Mouse (Mus musculus) midbrain, embryonic 16.5 days (tissue): ENCODE measurements around the gene Cops2. TPM values are rescaled to one million over a fixed set of nuclear protein-coding genes. Genes with fewer than 3 reads are reported as not detected.

Experiments
- ATAC-seq: fragments of 200-750 bp; cut with Nextera tagmentation; 2 replicates; pipeline ENCODE4 v1.8.0; 2017; ENCODE audit warnings: moderate TSS enrichment
- H3K27ac ChIP-seq: fragments of 300-500 bp; sonication (generic); 2 replicates; pipeline ENCODE4 v1.5.1; 2014; ENCODE audit warnings: mild to moderate bottlenecking, low read length, mixed read lengths
- H3K27me3 ChIP-seq: fragments of 300-500 bp; sonication (generic); 2 replicates; pipeline ENCODE4 v1.6.1; 2014; ENCODE audit warnings: low read depth, low read length, mixed read lengths; ENCODE audit not compliant: control insufficient read depth, insufficient read depth
- H3K36me3 ChIP-seq: fragments of 300-500 bp; sonication (generic); 2 replicates; pipeline ENCODE4 v1.6.1; 2014; ENCODE audit warnings: mild to moderate bottlenecking, low read length, moderate library complexity, mixed read lengths; ENCODE audit not compliant: control insufficient read depth, insufficient read depth
- H3K4me1 ChIP-seq: fragments of 300-500 bp; sonication (generic); 2 replicates; pipeline ENCODE4 v1.6.1; 2014; ENCODE audit warnings: mild to moderate bottlenecking, low read length, mixed read lengths; ENCODE audit not compliant: control insufficient read depth, insufficient read depth
- H3K4me2 ChIP-seq: fragments of 300-500 bp; sonication (generic); 2 replicates; pipeline ENCODE4 v1.6.1; 2014; ENCODE audit warnings: mild to moderate bottlenecking, low read length, mixed read lengths
- H3K4me3 ChIP-seq: fragments of 300-500 bp; sonication (generic); 2 replicates; pipeline ENCODE4 v1.5.1; 2014; ENCODE audit warnings: low read depth, mild to moderate bottlenecking, low read length, moderate library complexity, mixed read lengths
- H3K9ac ChIP-seq: fragments of 300-500 bp; sonication (generic); 2 replicates; pipeline ENCODE4 v1.6.1; 2014; ENCODE audit warnings: low read depth, low read length, mixed read lengths
- H3K9me3 ChIP-seq: fragments of 300-500 bp; sonication (generic); replicated peaks from 2 replicates; pipeline ENCODE4 v1.6.1; 2014; ENCODE audit warnings: mild to moderate bottlenecking, low read length, mixed read lengths; ENCODE audit not compliant: control insufficient read depth, poor library complexity, severe bottlenecking
- WGBS: fragments of 180-500 bp; shearing (Covaris S2); extraction: QIAGEN DNeasy Blood & Tissue Kit; methylation state at CpG from one replicate; pipeline ENCODE4 v1.1.7; 2014; 5-methylcytosine and 5-hydroxymethylcytosine counted together
- polyA plus RNA-seq: library from polyadenylated mRNA; unstranded; fragments of >200 nt; fragmentation: Nextera tagmentation; extraction: Ambion mirVana; gene quantifications from 2 replicates; pipeline ENCODE4 v1.2.1, GENCODE M21; 2015

The Cops2 gene
- polyA plus RNA-seq, 1 experiment from 2014 or later, result 60.0 TPM

DNA sequence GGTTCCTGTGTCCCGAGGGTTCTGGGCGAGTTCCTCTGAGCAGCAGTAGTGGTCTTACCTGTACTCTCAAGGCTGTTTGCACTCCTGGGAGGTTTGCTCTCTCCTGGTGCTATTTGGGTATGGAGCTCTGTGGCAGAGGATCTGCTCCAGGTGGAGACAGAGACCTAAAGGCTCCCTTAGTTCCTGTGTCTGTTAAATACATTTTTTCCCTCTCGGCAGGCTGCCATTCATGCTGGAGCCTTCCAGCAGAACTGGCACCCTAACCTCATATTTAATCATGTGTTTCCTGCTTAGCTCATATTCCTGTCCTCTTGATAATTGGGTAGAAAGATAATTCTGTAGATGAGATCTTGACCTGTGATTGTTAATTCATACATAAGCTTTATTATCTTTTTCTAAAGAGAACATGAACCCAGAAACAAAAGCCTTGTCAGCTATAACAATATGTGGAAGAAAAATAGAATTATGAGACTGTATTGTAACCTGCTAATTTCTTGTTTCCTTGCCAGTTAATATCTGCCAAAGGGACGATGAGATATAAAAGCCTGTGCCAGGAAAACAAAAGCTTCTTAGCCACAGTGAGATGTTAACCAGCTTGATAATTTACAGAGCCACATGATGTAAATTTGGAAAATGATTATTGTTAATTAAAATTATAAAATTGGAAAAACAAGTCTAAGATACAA is 27.1 kb upstream of the Cops2 start:
- Histone ChIP-seq H3K27ac (no peak overlapping the region), H3K4me2 (no peak overlapping the region), H3K9me3 (no peaks in the 10 kb centered on the region), H3K36me3 (no peaks in the 10 kb centered on the region), H3K27me3 (no peaks in the 10 kb centered on the region), H3K4me1 (no peaks in the 10 kb centered on the region), H3K9ac (no peak overlapping the region), H3K4me3 (no peak overlapping the region)
- ATAC-seq, result no peak
- 80% methylated on average over 4 of the region's 4 CpGs for WGBS

DNA sequence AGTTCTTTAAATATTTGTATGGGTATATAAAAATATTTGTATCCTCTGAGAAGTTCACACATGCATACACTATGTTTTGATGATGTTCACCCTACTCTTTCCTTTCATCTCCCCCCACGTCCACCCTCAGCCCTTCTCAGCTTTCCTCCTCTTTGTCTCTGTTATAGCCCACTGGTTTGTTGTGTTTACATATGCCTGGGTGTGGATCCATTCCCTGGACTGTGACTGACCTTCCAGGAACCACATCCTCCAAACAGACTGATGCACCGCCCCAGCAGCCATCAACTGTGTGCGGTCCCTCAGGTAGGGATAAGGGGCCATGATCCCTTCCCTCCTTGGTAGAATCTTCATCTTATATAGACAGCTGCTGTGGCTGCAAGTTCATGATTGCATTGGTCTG is 11.2 kb upstream of the Cops2 start:
- no peak for ATAC-seq
- WGBS, result 86% methylated on average over 3 of the region's 3 CpGs

DNA sequence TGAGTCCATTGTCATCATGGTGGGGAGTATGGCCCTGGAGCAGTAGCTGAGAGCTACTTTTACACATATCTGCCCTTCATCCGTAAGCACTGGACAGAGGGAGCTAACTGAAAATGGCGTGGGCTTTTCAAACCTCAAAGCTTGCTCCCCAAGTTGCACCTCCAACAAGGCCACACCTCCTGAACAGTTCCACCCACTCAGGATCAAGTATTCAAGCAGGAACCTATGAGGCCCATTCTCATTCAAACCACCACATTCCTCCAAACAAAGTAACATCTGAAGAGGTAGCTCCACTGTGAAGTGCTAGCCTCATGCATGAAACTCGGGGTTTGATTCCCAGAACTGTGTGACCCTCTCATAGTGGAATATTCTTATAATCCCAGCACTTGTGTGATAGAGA is 9.4 kb upstream of the Cops2 start:
- no peak overlapping the region for H3K4me2 ChIP-seq
- no peak overlapping the region for H3K4me3 ChIP-seq
- 78% methylated on average over 3 of the region's 3 CpGs for WGBS
- H3K4me1 ChIP-seq, result peaks cover 14% of the 10 kb centered on the region; the same call in 1 of the 2 replicates
- H3K27ac ChIP-seq, result no peak overlapping the region
- H3K27me3 ChIP-seq, result no peaks in the 10 kb centered on the region
- no peaks in the 10 kb centered on the region for H3K9me3 ChIP-seq
- no peaks in the 10 kb centered on the region for H3K36me3 ChIP-seq
- no peak overlapping the region for H3K9ac ChIP-seq
- ATAC-seq, result no peak

More for the DNA sequence above, 11.2 kb upstream of the Cops2 start:
- peaks cover 14% of the 10 kb centered on the region; the same call in 1 of the 2 replicates for H3K4me1 ChIP-seq
- H3K36me3 ChIP-seq, result no peaks in the 10 kb centered on the region
- no peak overlapping the region for H3K4me2 ChIP-seq
- H3K27ac ChIP-seq, result no peak overlapping the region
- H3K9ac ChIP-seq, result no peak overlapping the region
- no peaks in the 10 kb centered on the region for H3K9me3 ChIP-seq
- H3K4me3 ChIP-seq, result no peak overlapping the region
- no peaks in the 10 kb centered on the region for H3K27me3 ChIP-seq

DNA sequence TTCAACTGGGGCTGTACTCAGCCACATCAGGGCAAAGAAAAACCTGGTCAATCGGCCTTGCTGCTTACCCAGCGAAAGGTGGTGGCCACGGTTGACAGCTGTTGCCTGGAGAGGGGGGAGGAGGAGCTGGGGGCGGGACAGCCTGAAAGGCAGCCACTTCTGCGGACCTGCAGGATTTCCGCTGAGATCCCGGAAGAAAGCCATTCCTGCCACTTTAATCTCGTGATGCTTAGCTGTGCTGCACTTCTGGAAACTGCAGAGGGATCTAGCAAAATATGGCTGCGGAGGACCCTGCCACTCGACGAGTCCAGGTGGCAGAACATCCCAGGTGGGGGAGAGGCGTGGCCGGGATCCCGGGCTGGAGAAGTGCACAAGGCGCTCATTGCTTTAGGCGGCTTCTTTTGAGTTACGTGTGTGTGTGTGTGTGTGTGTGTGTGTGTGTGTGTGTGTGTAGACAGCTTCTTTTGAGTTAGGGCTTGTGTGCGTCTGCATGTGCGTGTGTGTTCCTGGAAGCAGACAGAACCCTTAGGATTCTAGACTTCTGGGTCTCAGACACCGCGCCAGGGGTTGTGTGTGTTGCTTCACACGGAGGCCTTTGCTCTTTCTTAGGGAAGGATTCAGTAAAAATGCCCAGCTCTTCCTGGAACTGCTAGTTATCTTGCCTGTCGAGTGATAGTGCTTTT is 7.3 kb upstream of the Cops2 start:
- Histone ChIP-seq H3K9ac (peak overlapping the region; percentile 73), H3K27ac (peak overlapping the region; percentile 74), H3K4me3 (peak overlapping the region; percentile 54), H3K4me2 (peak overlapping the region; percentile 74), H3K9me3 (no peaks in the 10 kb centered on the region), H3K4me1 (peaks cover 14% of the 10 kb centered on the region; the same call in 1 of the 2 replicates), H3K27me3 (no peaks in the 10 kb centered on the region), H3K36me3 (no peaks in the 10 kb centered on the region)
- ATAC-seq, result peak; percentile 91
- WGBS, result 5% methylated on average over 23 of the region's 23 CpGs

DNA sequence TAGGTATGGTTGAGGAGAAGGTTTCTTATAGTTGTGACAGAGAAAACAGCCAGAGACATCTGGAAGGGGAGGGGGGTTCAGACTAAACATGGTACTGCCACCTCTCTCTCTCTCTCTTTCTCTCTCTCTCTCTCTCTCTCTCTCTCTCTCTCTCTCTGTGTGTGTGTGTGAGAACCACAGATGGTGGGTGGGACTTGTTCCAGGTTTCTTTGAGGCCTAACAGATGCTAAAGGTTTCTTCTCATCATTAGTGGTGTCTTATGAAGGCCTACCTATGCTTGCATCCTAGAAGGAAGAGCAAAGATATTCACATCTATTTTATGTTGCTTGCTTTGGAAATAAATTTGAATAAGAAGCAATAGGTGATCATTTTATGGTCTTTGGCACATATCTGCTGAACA is 6.6 kb upstream of the Cops2 start:
- peak overlapping the region; percentile 74 for H3K4me2 ChIP-seq
- H3K9me3 ChIP-seq, result no peaks in the 10 kb centered on the region
- no peaks in the 10 kb centered on the region for H3K36me3 ChIP-seq
- no peak for ATAC-seq
- no peak overlapping the region for H3K9ac ChIP-seq
- H3K4me3 ChIP-seq, result peak overlapping the region; percentile 54
- peaks cover 14% of the 10 kb centered on the region; the same call in 1 of the 2 replicates for H3K4me1 ChIP-seq
- H3K27me3 ChIP-seq, result no peaks in the 10 kb centered on the region
- no peak overlapping the region for H3K27ac ChIP-seq

DNA sequence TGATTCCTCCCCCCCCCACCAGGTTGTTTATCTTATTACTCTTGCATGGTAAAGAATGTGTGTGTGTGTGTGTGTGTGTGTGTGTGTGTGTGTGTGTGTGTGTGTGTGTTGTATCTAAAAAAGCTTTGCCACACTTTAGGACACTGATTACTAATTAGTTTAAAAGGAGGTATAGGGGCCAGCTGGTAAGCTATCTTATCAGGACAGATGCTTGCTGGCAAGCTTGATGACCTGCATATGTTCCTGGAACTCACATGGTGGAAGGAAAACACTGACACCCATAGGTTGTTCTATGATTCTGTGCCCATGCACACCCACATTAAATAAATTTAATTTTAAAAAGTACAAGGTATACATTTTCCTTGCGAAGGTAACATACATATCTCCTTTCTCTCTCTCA is 5.6 kb upstream of the Cops2 start:
- Histone ChIP-seq H3K36me3 (no peaks in the 10 kb centered on the region), H3K27ac (no peak overlapping the region), H3K4me2 (no peak overlapping the region), H3K9me3 (no peaks in the 10 kb centered on the region), H3K27me3 (no peaks in the 10 kb centered on the region), H3K4me3 (no peak overlapping the region), H3K9ac (no peak overlapping the region), H3K4me1 (peaks cover 16% of the 10 kb centered on the region; the same call in 1 of the 2 replicates)
- no peak for ATAC-seq
- 87% methylated on average over 1 of the region's 1 CpGs for WGBS

DNA sequence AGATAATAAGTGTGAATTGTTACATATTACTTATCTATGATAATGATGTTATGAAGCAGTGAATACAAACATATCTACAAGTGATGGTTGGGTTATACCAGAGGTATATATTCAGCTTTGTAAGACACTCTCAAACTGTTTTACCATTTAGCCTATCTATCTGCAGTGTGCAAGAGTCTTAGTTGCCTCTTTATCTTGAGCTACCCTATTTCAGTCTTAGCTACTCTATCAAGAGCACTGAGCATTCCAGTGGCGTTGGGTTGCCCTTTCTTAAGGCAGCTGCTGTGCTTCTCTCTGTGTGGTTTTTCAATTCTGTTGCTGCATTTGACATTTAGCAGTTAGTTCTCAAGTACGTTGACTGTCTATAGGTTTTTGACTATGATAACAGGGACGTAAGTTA is 4.9 kb upstream of the Cops2 start:
- ATAC-seq, result no peak
- WGBS, result 88% methylated on average over 3 of the region's 3 CpGs
- H3K9me3 ChIP-seq, result no peaks in the 10 kb centered on the region

DNA sequence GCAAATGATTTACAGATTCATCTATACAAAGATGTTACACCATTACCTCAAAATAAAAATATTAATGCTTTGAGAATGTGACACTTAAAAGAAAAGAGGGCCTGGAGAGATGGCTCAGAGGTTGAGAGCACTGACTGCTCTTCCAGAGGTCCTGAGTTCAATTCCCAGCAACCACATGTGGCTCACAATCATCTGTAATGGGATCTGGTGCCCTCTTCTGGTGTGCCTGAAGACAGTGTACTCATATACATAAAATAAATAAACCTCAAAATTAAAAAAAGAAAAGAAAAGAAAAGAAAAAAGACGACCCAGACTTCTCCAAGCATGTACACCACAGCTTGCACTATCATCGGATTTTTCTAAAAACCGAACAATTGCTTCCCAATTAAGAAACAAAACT is 1.2 kb downstream of the Cops2 start:
- H3K27ac ChIP-seq, result no peak overlapping the region
- 53% methylated on average over 3 of the region's 3 CpGs for WGBS
- H3K9me3 ChIP-seq, result no peaks in the 10 kb centered on the region
- no peaks in the 10 kb centered on the region for H3K27me3 ChIP-seq
- no peaks in the 10 kb centered on the region for H3K36me3 ChIP-seq
- peak overlapping the region; percentile 72 for H3K4me2 ChIP-seq
- H3K9ac ChIP-seq, result no peak overlapping the region
- H3K4me3 ChIP-seq, result peak overlapping the region; percentile 98
- peaks cover 22% of the 10 kb centered on the region for H3K4me1 ChIP-seq
- no peak for ATAC-seq

More for the DNA sequence above, 4.9 kb upstream of the Cops2 start:
- Histone ChIP-seq H3K4me1 (peaks cover 16% of the 10 kb centered on the region; the same call in 1 of the 2 replicates), H3K9ac (no peak overlapping the region), H3K4me2 (no peak overlapping the region), H3K36me3 (no peaks in the 10 kb centered on the region), H3K4me3 (no peak overlapping the region), H3K27ac (no peak overlapping the region), H3K27me3 (no peaks in the 10 kb centered on the region)

DNA sequence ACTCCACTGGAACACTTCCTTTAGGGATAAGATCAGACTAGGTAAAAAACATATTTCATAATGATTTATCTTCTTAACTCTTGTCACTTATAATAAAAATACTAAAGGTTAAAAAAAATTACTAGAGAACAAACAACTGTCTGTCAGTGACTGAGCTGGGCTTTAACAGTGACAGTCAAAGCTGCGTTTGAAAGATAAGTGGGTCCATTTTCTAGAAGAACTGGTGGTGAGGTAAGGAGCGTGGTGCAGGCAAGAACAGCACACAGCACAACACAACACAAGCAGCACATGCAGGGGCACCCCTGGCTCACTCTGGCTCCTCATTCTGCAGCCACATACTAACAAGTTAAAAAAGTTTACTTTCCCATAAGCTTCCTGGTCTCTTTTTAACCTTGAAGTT is 7.7 kb downstream of the Cops2 start:
- WGBS, result 88% methylated on average over 2 of the region's 2 CpGs
- no peaks in the 10 kb centered on the region for H3K9me3 ChIP-seq
- H3K4me2 ChIP-seq, result no peak overlapping the region
- no peak overlapping the region for H3K9ac ChIP-seq
- H3K27ac ChIP-seq, result no peak overlapping the region
- no peak for ATAC-seq
- peaks cover 8% of the 10 kb centered on the region for H3K4me1 ChIP-seq
- H3K4me3 ChIP-seq, result no peak overlapping the region
- peaks cover 6% of the 10 kb centered on the region for H3K36me3 ChIP-seq
- H3K27me3 ChIP-seq, result no peaks in the 10 kb centered on the region
